Mouse (Mus musculus) brain, embryonic 14.5 days (tissue): ENCODE measurements around the gene Efr3b. TPM values are rescaled to one million over a fixed set of nuclear protein-coding genes. Genes with fewer than 3 reads are reported as not detected.

Experiments used
- DNase-seq: peaks from one replicate; pipeline ENCODE4 v3.0.0-alpha.2; 2011; ENCODE audit warnings: low read depth
- CTCF ChIP-seq: fragments of 200-500 bp; IDR thresholded peaks from 2 replicates; pipeline ENCODE4 v1.5.1; 2012; ENCODE audit warnings: inconsistent platforms, mild to moderate bottlenecking, moderate library complexity, borderline replicate concordance; ENCODE audit not compliant: insufficient read depth, insufficient read length; ENCODE audit errors: extremely low read depth
- POLR2A ChIP-seq: fragments of 200-500 bp; IDR thresholded peaks from 2 replicates; pipeline ENCODE4 v1.6.1; 2012; ENCODE audit warnings: mild to moderate bottlenecking, inconsistent platforms, borderline replicate concordance; ENCODE audit not compliant: poor library complexity, insufficient read depth, insufficient read length, severe bottlenecking; ENCODE audit errors: extremely low read depth
- polyA plus RNA-seq: library from polyadenylated mRNA; depleted of rRNA; stranded (reverse); fragments of >200 nt; gene quantifications from 2 replicates; pipeline ENCODE4 v1.2.3, GENCODE M21; 2012

Gene Efr3b
- polyA plus RNA-seq, 1 experiment = 65.6 TPM

GRCm38 (mm10) chr12:3968380-3968779, 70.3 kb downstream of the Efr3b start:
- DNase-seq = no peak
- no peak for TF ChIP-seq CTCF
- no peak for TF ChIP-seq POLR2A

- no peak for DNase-seq
- TF ChIP-seq POLR2A = no peak
- TF ChIP-seq CTCF = no peak
Measured at GRCm38 (mm10) chr12:3967196-3967595, 71.5 kb downstream of the Efr3b start.

GRCm38 (mm10) chr12:3960553-3960952, 78.2 kb downstream of the Efr3b start:
- peak; percentile 25 for DNase-seq

GRCm38 (mm10) chr12:3959791-3960543, 78.7 kb downstream of the Efr3b start:
- peak; percentile 98 for DNase-seq
- TF ChIP-seq CTCF (no peak), POLR2A (peak; percentile 76; the same call in 1 of the 2 replicates)

More at GRCm38 (mm10) chr12:3960553-3960952, 78.2 kb downstream of the Efr3b start:
- TF ChIP-seq POLR2A (no peak), CTCF (no peak)

- DNase-seq = peak; percentile 54
Measured at GRCm38 (mm10) chr12:3956351-3956750, 82.4 kb downstream of the Efr3b start.

GRCm38 (mm10) chr12:3955371-3955770, 83.3 kb downstream of the Efr3b start:
- peak; percentile 37 for DNase-seq
- TF ChIP-seq CTCF (no peak), POLR2A (no peak)

More at GRCm38 (mm10) chr12:3956351-3956750, 82.4 kb downstream of the Efr3b start:
- TF ChIP-seq CTCF (peak; percentile 56; the same call in 1 of the 2 replicates), POLR2A (no peak)

GRCm38 (mm10) chr12:3954651-3955050, 84.1 kb downstream of the Efr3b start, which contains the start of gene Pomc:
TSS of gene Pomc (plus strand) at chr12:3954951.
- peak; percentile 6 for DNase-seq
- no peak for TF ChIP-seq CTCF
- no peak for TF ChIP-seq POLR2A

GRCm38 (mm10) chr12:3947503-3947902, 91.2 kb downstream of the Efr3b start:
- DNase-seq = no peak
- no peak for TF ChIP-seq CTCF
- TF ChIP-seq POLR2A = no peak

GRCm38 (mm10) chr12:3944454-3945073, 94.2 kb downstream of the Efr3b start:
- DNase-seq = peak; percentile 34
- TF ChIP-seq CTCF = no peak
- TF ChIP-seq POLR2A = no peak

GRCm38 (mm10) chr12:3942026-3942425, 96.7 kb downstream of the Efr3b start:
- DNase-seq = peak; percentile 59
- TF ChIP-seq CTCF = no peak
- TF ChIP-seq POLR2A = no peak

GRCm38 (mm10) chr12:3930090-3930865, 108.4 kb downstream of the Efr3b start:
- peak; percentile 72 for DNase-seq

- DNase-seq = peak; percentile 31
- TF ChIP-seq CTCF (peak; percentile 33; the same call in 1 of the 2 replicates), POLR2A (no peak)
Measured at GRCm38 (mm10) chr12:3928841-3929240, 109.9 kb downstream of the Efr3b start.

- peak; percentile 67 for DNase-seq
- peak; percentile 76; the same call in 1 of the 2 replicates for TF ChIP-seq CTCF
- TF ChIP-seq POLR2A = no peak
Measured at GRCm38 (mm10) chr12:3926127-3926526, 112.6 kb downstream of the Efr3b start.
